Mouse (Mus musculus): Measurements from ENCODE around the gene Stat6. TPM values are rescaled to one million over a fixed set of nuclear protein-coding genes. Genes with fewer than 3 reads are reported as not detected.

Gene Stat6
- polyA plus RNA-seq, 1 experiment from 2014 or later = 7.5 TPM

- Histone ChIP-seq H3K36me3 (peaks cover 24% of the 10 kb centered on the region), H3K27me3 (replicated peaks) (no peaks in the 10 kb centered on the region), H3K4me2 (replicated peaks) (no peak overlapping the region), H3K4me1 (no peaks in the 10 kb centered on the region), H3K27ac (no peak overlapping the region), H3K4me3 (no peak overlapping the region), H3K9ac (no peak overlapping the region), H3K9me3 (no peaks in the 10 kb centered on the region)
- WGBS = 20% methylated on average over 1 of the region's 1 CpGs
- ATAC-seq (ENCODE audit: low FRiP score, low read depth) = no peak
Measured at GRCm38 (mm10) chr10:127691053-127691452, 48.3 kb downstream of the Stat6 start.

GRCm38 (mm10) chr10:127694636-127695035, 51.9 kb downstream of the Stat6 start:
- no peak for ATAC-seq (ENCODE audit: low FRiP score, low read depth)
- H3K36me3 ChIP-seq = peaks cover 38% of the 10 kb centered on the region
- H3K4me1 ChIP-seq = no peaks in the 10 kb centered on the region
- H3K9me3 ChIP-seq = no peaks in the 10 kb centered on the region
- WGBS = 58% methylated on average over 2 of the region's 2 CpGs
- no peak overlapping the region for H3K27ac ChIP-seq
- no peak overlapping the region for H3K4me3 ChIP-seq
- H3K4me2 ChIP-seq (replicated peaks) = no peak overlapping the region
- no peak overlapping the region for H3K9ac ChIP-seq
- no peaks in the 10 kb centered on the region for H3K27me3 ChIP-seq (replicated peaks)

GRCm38 (mm10) chr10:127695775-127696174, 53.0 kb downstream of the Stat6 start:
- no peaks in the 10 kb centered on the region for H3K27me3 ChIP-seq (replicated peaks)
- no peaks in the 10 kb centered on the region for H3K4me1 ChIP-seq
- no peak overlapping the region for H3K4me3 ChIP-seq
- H3K27ac ChIP-seq = no peak overlapping the region
- no peak overlapping the region for H3K4me2 ChIP-seq (replicated peaks)
- WGBS = 94% methylated on average over 7 of the region's 7 CpGs
- H3K9ac ChIP-seq = no peak overlapping the region
- no peaks in the 10 kb centered on the region for H3K9me3 ChIP-seq
- no peak for ATAC-seq (ENCODE audit: low FRiP score, low read depth)
- H3K36me3 ChIP-seq = peaks cover 42% of the 10 kb centered on the region

GRCm38 (mm10) chr10:127698966-127699365, 56.2 kb downstream of the Stat6 start:
- H3K4me2 ChIP-seq (replicated peaks) = no peak overlapping the region
- no peaks in the 10 kb centered on the region for H3K4me1 ChIP-seq
- H3K4me3 ChIP-seq = no peak overlapping the region
- H3K27me3 ChIP-seq (replicated peaks) = no peaks in the 10 kb centered on the region
- peaks cover 27% of the 10 kb centered on the region for H3K36me3 ChIP-seq
- ATAC-seq (ENCODE audit: low FRiP score, low read depth) = no peak
- WGBS = 93% methylated on average over 7 of the region's 7 CpGs
- no peak overlapping the region for H3K27ac ChIP-seq
- H3K9me3 ChIP-seq = no peaks in the 10 kb centered on the region
- no peak overlapping the region for H3K9ac ChIP-seq

- no peaks in the 10 kb centered on the region for H3K27me3 ChIP-seq (replicated peaks)
- H3K4me3 ChIP-seq = no peak overlapping the region
- no peak overlapping the region for H3K4me2 ChIP-seq (replicated peaks)
- no peak for ATAC-seq (ENCODE audit: low FRiP score, low read depth)
- H3K4me1 ChIP-seq = no peaks in the 10 kb centered on the region
- H3K9ac ChIP-seq = no peak overlapping the region
- peaks cover 9% of the 10 kb centered on the region; the same call in 1 of the 2 replicates for H3K36me3 ChIP-seq
- WGBS = 44% methylated on average over 4 of the region's 4 CpGs
- H3K27ac ChIP-seq = no peak overlapping the region
- no peaks in the 10 kb centered on the region for H3K9me3 ChIP-seq
Measured at GRCm38 (mm10) chr10:127703299-127703698, 60.5 kb downstream of the Stat6 start.

DNA sequence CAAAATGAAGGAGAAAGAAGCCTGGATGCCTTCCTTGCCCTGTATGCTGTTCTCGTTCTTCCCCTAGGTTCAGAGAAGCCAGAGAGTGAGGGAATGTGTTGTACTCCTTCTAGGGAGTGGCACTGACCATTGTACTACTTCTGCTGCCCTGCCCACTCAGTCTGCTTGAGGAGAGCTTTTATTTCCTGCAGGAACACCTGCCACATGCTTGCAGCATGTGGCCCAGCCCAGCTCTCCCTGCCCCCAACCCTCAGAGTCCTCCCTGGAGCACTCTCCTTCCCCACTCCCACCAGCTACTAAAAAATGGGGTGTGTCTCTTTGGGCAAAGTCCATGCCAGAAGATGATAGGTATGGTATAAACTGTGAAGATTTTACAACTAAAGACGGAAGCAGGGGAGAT, 61.5 kb downstream of the Stat6 start:
- H3K4me1 ChIP-seq = no peaks in the 10 kb centered on the region
- H3K9me3 ChIP-seq = no peaks in the 10 kb centered on the region
- H3K27ac ChIP-seq = no peak overlapping the region
- H3K9ac ChIP-seq = no peak overlapping the region
- no peaks in the 10 kb centered on the region for H3K27me3 ChIP-seq (replicated peaks)
- ATAC-seq (ENCODE audit: low FRiP score, low read depth) = no peak
- peaks cover 6% of the 10 kb centered on the region; the same call in 1 of the 2 replicates for H3K36me3 ChIP-seq
- no peak overlapping the region for H3K4me2 ChIP-seq (replicated peaks)
- 66% methylated on average over 2 of the region's 2 CpGs for WGBS
- H3K4me3 ChIP-seq = no peak overlapping the region

DNA sequence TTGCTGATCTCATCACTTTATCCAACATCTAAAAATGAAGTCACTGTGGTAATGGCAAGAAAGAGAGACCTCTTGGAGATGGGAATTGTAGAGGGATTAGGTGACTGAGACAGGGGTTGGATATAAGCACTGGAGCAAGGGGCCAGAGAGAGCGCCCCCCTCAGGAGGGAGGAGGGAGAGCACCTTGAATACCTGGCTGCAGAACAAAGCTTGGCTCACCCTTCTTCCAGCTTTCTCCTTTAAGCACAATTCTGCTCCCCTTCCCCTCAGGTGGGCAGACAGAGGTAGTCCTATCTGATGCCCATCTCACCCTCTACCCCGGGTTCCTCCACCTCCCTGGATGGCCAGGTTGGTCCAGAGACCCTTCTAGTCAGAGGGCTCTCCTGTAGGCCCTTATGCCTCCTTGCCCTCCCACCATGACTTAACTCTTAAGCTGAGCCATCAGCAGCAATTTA, 62.0 kb downstream of the Stat6 start, which contains the start of gene Myo1a:
Gene Myo1a, plus strand, starts transcription at position 405 of the 455 bp plus-strand sequence.
- ATAC-seq (ENCODE audit: low FRiP score, low read depth) = no peak
- no peaks in the 10 kb centered on the region for H3K27me3 ChIP-seq (replicated peaks)
- 70% methylated on average over 2 of the region's 2 CpGs for WGBS

DNA sequence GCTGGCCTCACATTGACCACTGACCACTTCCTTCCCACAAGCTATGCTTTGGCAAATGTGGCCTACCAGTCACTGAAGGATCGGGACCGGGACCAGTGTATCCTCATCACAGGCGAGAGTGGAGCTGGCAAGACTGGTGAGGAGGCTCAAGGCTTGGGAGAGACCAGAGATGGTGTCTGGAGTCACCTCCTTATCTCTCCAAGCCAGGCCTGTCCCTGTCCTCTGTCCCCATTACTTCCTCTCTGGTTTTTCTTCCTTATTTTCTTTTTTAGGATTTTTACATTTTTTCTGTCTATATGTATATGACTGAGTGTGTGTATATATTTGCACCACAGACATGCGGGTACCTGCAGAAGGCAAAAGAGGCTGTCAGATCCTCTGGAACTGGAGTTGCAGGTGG, 63.0 kb downstream of the Stat6 start:
- 94% methylated on average over 4 of the region's 4 CpGs for WGBS
- H3K4me3 ChIP-seq = no peak overlapping the region
- ATAC-seq (ENCODE audit: low FRiP score, low read depth) = no peak

More for the DNA sequence above, 62.0 kb downstream of the Stat6 start, which contains the start of gene Myo1a:
- peaks cover 3% of the 10 kb centered on the region; the same call in 1 of the 2 replicates for H3K36me3 ChIP-seq
- H3K27ac ChIP-seq = no peak within 1 kb of the TSS
- no peaks in the 10 kb centered on the region for H3K9me3 ChIP-seq
- no peaks in the 10 kb centered on the region for H3K4me1 ChIP-seq
- no peak within 1 kb of the TSS for H3K4me3 ChIP-seq
- H3K4me2 ChIP-seq (replicated peaks) = no peak within 1 kb of the TSS
- H3K9ac ChIP-seq = no peak within 1 kb of the TSS

DNA sequence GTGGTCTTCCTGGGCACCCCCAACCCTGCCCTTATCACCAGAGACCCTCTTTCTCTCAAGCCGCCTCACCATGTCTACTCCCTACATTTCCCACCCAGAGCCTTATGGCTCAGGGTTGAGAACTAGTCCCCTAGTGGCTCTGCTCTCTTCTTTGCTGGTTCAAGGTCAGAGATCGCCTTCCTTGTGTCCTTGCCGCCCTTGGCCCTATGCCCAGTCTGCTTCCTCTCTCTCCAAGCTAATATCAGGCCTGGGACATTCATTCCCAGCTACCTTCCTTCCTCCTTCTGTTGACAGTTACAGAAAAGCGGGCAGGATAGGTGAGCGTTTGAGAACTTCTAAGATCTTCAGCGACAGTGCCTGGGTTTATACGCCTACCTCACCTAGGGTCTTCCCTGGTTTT, 64.9 kb downstream of the Stat6 start:
- Histone ChIP-seq H3K4me2 (replicated peaks) (no peak overlapping the region), H3K36me3 (no peaks in the 10 kb centered on the region), H3K4me1 (no peaks in the 10 kb centered on the region), H3K27ac (no peak overlapping the region), H3K4me3 (no peak overlapping the region), H3K9ac (no peak overlapping the region), H3K9me3 (no peaks in the 10 kb centered on the region), H3K27me3 (replicated peaks) (no peaks in the 10 kb centered on the region)
- ATAC-seq (ENCODE audit: low FRiP score, low read depth) = no peak
- WGBS = 88% methylated on average over 7 of the region's 7 CpGs

More for the DNA sequence above, 63.0 kb downstream of the Stat6 start:
- Histone ChIP-seq H3K4me2 (replicated peaks) (no peak overlapping the region), H3K27ac (no peak overlapping the region), H3K4me1 (no peaks in the 10 kb centered on the region), H3K9me3 (no peaks in the 10 kb centered on the region), H3K27me3 (replicated peaks) (no peaks in the 10 kb centered on the region), H3K9ac (no peak overlapping the region), H3K36me3 (no peaks in the 10 kb centered on the region)

GRCm38 (mm10) chr10:127708850-127709370, 66.1 kb downstream of the Stat6 start:
- Histone ChIP-seq H3K27ac (no peak overlapping the region), H3K9me3 (no peaks in the 10 kb centered on the region), H3K36me3 (no peaks in the 10 kb centered on the region), H3K27me3 (replicated peaks) (no peaks in the 10 kb centered on the region), H3K4me3 (no peak overlapping the region), H3K4me2 (replicated peaks) (no peak overlapping the region), H3K9ac (no peak overlapping the region), H3K4me1 (no peaks in the 10 kb centered on the region)
- no peak for ATAC-seq (ENCODE audit: low FRiP score, low read depth)
- WGBS = 86% methylated on average over 3 of the region's 3 CpGs

DNA sequence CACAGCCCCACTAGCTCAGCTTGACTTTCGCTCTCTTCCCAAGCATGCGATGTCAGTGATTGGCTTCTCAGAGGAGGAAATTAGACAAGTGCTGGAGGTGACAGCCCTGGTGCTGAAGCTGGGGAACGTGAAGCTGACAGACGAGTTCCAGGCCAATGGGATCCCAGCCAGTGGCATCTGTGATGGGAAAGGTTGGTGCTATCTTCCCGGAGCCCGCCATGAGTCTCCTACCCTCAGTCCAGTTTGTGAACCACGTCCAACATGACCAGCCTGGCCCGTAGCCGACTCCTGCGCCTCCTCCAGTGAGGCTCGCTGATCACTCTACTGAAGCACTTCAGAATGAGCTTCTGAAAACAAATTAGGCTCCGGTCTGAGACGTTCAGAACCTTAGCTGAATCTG, 67.5 kb downstream of the Stat6 start:
- ATAC-seq (ENCODE audit: low FRiP score, low read depth) = no peak
- H3K9ac ChIP-seq = no peak overlapping the region
- H3K27ac ChIP-seq = no peak overlapping the region
- H3K36me3 ChIP-seq = no peaks in the 10 kb centered on the region
- 88% methylated on average over 13 of the region's 13 CpGs for WGBS
- no peaks in the 10 kb centered on the region for H3K27me3 ChIP-seq (replicated peaks)
- H3K9me3 ChIP-seq = no peaks in the 10 kb centered on the region
- no peaks in the 10 kb centered on the region for H3K4me1 ChIP-seq
- no peak overlapping the region for H3K4me2 ChIP-seq (replicated peaks)
- H3K4me3 ChIP-seq = no peak overlapping the region
